Mouse (Mus musculus) right cerebral cortex, postnatal 10 days (tissue): ENCODE measurements around the gene Hadha.

Source experiments
- DNase-seq, 2 experiments: peaks; one replicate each; pipeline ENCODE4 v3.0.0; 2021; ENCODE audit warnings: low spot score in 2 of 2

The Hadha gene

DNA sequence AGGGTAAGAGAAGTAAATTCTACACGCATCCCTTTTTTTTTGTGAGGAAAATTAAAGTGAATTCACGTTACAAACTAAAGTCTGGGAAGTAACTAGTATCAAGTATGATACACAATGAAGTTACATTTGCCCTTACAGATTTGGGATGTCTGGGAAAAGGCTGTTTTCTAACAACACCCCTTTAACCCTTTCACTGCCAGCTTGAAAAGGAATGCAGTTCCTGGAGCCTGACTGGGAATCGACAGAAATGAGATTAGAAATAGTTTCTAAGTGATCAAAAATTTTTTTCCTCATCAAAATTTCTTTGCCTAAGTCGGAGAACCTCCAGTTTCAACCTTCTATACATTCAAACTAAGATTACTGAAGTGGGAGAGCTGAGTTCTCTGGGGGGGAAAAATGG lies 949 bp downstream of the Hadha start:
- no peak for DNase-seq

DNA sequence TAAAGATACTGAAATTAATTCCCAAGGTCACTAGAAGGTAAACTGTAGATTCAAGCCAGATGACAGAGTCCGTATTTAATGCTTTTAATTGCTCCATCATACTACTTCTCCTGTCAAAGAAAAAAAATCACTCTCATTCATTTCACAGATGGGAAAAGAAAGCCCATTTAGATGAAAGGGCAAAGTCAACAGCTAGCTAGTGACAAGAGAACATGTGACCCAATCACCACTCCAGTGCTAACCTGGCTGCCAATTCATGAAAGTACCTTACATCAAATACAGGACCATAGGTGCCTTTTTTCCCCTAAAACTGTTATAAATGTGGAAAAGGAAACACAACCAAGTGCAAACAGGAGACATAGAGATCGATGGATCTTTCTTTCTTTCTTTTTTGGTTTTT lies 1.7 kb downstream of the Hadha start:
- no peak for DNase-seq

DNA sequence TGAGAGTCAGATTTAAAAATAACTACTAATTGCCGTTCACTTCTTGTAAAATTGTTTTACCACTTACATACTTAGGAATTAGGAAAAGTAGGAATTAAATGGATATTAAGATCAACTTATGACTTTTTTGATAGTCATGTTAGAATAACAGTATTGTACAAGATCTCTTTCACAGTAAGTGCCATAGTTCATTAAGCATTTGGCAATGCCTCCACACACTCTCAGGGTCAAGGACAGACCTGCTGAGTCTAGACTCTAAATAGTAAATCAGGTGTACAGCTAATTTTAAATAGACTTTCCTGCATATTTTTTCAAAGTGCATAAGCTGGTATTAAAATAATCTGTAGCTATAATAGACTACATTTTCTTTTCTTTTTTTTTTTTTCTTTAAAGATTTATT lies 2.5 kb downstream of the Hadha start:
- no peak for DNase-seq

DNA sequence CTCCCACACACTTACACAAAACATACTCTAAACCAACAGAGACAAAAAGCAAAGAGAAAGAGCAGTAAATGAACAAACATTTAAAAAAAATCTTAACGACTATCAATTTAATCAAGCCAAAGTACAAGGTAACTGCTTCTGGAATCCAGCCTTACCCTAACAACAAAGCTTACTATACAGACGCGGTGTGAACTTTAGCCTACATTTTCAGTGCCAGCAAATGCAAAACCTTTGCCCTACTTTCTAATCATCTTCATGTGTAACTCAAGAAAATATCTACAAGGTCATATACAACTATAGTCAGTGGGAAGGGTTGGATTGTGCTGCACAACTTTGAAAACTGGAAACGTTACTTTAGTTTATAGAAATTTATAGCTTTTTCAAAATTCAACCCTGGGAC lies 3.0 kb downstream of the Hadha start:
- no peak for DNase-seq

DNA sequence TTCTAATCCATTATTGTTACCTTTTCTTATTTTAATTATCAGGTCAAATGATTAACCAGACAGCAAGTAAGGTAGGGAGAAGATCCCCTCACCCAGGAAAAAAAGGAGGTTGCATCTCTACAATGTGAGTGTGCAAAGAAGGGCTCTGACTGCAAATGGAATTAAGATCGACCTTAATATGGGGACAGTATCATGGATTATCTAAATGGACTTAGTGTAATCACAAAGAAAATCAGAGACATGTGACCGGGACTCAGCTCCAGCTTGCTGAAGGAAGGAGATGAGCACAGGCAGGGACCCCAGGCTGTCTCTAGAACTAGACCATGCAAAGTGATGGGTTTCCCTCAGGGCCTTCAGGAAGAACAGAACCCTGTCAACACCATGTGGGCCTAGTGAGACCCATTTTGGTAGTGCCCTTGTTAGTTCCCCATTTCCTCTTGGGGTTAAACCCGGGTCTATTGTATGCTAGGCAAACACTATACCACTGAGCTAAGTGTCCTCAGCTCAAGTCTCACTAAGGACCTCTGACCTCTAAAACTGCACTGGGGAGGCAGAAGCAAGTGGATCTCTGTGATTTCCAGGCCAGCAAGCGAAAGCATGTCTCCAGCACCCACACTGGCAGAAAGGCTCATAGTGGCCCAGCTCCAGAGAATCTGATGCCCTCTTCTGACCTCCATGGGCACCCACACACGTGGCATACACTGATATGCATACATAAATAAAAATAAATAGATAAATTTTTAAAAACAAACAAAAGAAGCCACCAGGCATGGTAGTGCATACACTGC lies 6.6 kb downstream of the Hadha start:
- no peak for DNase-seq

DNA sequence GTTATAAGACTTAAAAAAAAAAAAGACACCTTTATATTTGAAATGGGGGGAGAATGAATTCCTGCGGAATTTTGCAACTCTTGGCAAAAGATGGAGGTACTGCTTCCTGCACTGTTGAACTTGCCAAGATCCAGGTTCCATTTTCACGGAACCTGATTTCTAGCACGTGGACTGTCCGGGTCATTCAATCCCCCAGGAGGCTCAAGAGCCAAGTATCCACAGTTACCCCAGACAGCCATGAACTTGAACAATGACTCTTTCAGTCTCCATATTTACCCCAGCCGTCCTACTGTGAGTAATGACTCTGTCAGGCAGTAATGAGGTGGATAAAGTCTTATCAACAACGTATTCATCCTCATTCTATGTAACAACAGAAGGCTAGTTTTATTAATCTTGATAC lies 8.4 kb downstream of the Hadha start:
- no peak for DNase-seq

DNA sequence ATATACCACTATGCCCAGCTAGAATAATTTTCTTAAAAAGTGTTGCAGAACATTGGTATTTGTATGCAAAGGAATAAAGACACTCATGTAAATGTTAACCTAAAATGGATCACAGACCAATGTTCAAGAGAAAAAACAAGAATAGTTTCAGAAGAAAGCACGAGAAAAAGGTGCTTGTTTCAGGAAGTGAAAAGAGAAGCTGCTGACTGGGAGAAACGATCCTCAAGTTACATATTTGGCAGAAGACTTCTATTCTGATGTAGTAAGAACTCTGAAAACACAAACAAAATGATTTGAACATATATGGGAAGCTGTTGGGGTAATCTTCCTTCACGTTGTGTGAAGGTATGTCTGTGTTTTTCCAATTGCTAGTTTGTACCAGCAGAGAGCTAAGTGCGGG lies 16.8 kb downstream of the Hadha start:
- DNase-seq = no peak

DNA sequence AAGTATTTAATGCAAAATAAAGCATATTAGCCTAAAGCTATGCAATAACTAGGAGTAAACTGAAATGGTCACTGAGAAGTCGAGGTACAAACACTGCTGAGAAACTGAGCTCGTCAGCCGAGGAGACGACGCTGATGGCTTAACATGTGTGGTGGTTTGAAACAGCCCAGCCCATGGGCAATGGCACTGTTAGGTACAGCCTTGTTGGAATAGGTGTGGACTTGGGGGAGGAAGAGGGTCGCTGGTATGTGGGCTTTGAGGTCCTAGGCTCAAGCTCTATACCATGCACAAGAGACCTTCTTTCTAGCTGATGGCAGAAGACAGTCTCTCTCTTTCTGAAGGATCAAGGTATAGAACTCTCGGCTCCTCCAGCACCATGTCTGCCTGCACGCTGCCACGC lies 17.7 kb downstream of the Hadha start:
- DNase-seq = no peak

DNA sequence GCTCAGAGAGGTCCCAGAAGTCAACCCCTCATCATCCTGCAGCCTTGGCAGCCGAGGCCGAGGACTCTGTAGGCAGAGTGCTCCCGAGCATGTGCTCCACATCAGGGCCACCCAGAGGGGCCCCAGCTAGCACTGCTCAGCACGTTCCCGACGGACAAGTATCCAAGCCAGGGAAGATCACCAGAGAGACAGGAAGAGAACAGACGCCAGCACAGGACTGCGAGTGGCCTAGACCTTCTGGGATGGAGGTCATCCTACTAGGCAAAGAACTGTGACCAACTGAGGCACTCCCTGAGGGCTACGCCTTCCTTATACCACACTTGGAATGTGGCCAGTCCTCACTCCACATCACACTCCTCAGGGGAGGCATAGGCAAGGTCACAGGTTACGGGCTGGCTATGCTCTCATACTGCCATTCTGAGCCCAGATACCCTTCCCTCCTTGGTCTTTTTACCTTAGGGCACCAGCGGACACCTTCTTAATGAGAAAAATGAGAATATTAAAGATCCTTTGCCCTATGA lies 19.2 kb downstream of the Hadha start:
- no peak for DNase-seq

DNA sequence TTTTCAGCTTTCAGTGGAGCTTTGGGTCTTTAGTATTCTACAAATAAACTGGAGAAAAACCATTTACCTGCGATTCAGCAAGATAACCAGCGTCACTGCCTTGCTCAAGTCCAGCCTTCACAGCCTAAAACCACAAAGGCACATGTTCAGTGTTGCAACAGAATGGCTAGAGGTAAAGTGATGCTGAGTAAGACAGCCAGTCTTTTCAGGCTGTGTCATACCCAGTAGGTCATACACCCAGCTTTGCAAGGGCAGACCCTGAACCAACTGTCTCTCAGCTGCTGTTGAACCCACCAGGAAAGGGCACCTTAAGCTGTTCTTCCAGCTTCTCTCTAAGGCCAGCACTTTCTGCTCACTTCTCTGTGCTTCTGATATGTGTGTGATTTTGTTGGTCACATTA lies 22.8 kb downstream of the Hadha start:
- no peak for DNase-seq

DNA sequence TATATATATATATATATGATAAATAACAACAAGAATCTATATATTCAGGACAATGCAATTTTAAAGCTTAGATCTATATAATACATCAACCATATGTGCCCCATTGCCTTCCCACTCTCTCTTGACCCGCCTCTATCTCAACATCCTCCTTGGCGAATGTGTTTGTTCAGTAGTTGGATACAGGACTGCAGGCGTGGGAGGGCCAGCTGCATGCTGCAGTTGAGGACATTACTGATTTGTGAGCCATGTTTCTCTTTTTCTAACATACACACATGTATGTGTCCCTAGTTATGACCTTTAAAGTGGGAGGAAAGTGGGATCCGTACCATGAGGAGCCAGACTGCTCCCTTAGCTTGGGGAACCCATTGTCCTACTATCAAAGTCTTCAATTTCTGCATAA lies 23.7 kb downstream of the Hadha start:
- DNase-seq = no peak

DNA sequence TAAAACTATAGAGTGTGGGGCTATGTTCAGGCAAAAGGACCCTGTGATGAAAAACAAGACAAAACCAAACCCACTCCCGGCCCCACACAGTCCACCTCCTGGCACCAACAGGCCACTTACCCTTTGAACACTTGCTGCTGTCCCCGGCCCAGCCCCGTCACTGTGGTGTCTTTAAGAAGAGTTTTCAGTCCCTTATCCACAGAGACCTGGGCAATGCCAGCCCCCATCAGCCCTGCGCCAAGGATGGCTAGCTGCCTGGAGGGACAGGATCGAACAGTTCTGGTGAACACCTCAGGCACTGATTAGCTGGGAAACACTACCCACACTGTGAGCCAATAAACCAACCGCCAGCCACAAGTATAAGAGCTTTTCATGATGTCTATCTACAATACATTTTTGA lies 26.3 kb downstream of the Hadha start:
- DNase-seq = peak in 1 of 2 experiments; percentile 16

DNA sequence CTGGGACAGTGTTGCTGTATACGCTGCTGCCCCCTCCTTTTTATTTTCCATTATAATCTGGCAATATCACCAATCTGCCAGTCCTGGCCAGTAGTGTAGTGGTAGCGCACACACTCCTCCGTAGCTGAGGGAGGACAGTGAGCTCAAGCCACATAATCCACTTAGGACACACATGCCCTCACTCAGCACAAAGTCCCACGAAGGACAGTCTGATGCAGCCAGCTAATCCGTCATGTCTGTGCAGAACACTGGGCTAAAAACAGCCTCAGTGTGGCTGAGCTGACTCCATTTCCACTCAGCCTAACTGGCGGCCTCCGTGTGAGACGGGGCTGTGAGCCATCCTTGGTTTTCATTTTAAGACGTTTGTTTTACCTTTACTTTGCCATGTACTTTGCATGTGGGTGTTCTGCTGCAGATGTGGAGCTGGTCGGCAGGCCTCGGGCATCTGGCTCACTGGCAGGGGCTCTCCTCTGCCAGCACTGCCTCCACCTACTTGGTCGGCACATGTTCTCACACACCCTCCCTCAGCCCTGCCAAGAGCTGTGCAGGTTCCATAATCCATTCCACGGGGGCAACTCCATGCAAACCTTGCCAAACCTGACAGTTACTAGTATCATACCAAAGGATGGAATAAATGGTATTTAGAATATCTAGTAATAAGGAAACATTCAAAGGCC lies 26.9 kb downstream of the Hadha start:
- peak in 1 of 2 experiments; percentile 14 for DNase-seq

DNA sequence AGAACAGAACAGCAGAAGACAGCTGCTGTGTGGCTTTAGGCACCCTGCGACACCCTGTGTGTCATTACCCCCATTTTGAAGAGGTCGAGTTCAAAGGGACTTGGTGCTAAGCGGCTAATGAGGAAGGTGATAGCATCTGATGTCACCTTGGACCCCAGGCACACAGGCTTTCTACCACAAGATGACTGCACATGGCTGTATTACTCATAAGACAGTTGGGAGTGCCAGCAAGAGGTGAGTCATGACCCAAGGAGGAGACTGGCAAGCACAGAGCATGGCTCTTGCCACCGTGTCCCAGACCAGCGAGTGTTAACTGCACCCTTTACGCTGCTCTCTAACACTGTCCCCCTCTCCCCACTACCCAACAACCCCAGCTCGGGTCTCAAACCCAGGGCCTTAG lies 28.2 kb downstream of the Hadha start:
- DNase-seq = no peak

DNA sequence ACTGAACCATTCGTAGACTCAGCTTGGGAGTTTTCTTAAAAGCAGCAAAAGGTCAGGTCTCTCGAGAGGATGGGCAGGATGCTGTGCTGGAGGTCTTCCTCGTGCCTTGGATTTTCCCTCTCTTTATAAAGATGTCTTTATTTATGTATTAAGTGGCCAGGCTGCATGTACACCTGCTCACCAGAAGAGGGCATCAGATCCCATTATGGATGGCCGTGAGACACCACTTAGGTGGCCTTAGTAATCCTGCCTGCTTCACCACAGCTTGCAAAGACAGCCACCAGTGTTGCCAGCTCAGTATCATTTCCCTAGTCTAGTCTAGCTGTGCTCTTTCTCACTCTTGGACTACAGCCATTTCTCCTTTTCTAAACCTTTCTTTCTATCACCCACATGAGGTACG lies 29.4 kb downstream of the Hadha start:
- DNase-seq = peak; percentile 24 to 31

DNA sequence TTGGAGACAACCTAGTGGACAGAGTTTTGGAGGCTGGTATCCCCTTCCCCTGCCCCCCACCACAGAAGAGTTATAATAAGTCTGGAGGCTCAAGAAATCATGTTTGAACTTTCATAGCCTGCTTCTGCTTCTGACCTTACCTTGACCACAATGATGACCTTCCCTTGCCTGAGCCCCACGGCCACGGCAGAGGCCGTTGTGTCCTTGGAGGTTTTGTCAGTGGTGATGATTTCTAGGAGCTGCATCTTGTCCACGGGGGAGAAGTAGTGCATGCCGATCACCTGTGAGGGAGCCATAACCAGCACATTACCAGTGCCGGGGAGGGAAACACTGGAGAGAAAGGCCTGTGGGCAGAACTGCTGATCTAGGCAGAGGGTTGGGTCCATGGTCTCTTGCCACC lies 32.5 kb downstream of the Hadha start:
- DNase-seq = no peak

DNA sequence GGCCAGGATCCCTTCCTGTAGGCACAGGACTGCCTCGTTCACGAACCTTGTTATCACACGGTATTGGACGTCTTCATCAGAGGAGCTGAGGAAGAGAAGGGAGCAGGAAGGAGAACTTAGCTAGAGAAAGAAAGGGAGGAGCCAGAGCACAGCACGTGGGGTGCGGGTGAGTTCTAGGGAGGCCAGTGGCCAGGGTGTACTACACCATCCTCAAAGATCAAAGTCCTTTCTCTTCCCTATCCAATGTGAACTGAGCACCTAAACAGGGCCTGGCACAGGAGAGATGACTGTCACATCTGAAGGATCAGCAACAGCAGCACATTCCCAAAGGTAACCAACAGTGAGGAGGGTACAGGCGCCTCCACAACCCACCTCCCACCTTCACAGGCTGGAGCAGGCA lies 34.9 kb downstream of the Hadha start:
- DNase-seq = peak in 1 of 2 experiments; percentile 12

DNA sequence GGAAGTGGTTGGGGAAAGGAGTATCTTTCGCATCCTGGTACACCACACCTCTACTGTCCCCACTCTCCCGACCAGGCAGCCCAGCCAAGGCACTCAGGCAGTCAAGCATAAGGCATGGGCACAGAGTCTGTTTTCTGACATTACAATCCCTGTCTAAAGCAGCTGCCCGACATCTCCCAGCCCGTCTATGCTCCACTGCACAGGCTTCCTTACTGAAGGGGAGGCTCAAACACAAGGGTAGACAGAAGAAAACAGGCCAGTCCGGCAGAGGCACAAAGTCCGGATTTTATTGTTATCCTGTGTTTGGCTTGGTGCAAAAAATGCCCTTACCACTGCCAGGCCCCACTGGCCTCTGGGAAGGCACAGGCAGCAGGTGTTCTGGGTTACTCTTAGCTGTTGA lies 35.8 kb downstream of the Hadha start:
- peak in 1 of 2 experiments; percentile 17 for DNase-seq

DNA sequence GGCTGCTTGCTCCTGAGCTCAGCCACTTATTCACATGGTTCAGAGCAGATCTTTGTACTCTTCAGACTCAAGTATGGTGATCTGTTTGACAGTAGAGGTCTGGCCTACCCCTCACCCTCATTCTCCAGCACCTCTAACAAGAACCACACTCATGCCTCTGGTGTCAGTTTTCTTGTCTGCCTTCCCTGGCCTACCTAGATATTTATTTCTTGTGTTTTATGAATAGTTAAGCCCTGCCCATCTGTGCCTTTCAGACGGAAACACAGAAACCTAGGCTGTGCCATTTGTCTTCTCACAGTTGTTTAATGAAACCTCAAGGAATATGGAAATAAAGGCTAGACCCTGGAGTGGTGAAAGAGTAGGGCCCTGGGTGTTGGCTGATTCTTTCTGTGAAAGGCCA lies 36.9 kb downstream of the Hadha start:
- no peak for DNase-seq

DNA sequence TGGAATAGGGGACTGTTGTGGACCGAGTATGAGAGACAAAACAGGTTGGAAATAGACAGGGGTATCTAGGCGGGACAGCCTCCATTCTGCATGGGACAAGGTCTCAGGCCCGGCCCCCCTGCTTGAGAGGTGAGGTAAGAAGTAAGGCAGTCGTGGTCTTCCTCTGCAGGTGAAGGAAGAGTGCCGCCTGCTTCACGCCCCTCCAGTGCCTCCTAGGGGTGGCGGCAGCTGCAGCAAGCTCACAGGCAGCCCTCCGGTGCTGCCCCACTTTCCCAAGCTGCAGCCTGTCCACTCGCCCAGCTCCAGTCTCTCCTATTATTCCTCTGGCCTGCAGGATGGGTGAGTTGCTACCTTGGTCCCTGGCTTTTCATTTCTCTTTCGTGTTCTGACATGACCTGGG lies 39.2 kb downstream of the Hadha start:
- DNase-seq = no peak

DNA sequence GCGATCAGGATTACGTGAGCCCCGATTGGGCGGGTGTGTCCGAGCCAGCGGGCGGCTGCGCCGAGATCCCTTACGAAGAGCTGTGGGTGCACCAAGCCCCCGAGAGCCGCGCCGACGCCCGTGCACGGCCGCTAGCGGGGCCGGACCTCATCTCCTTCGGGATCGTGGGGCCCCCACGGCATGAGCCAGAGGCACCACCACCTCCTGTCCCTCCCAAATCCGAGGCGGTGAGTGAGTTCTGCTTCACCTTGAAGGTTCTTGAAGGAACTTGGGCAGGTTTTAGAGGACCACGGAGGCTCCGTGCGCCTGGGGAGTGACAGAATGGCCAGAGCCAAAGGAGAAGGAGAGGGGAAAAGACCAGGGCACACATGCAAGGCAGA lies 40.2 kb downstream of the Hadha start:
- no peak for DNase-seq

DNA sequence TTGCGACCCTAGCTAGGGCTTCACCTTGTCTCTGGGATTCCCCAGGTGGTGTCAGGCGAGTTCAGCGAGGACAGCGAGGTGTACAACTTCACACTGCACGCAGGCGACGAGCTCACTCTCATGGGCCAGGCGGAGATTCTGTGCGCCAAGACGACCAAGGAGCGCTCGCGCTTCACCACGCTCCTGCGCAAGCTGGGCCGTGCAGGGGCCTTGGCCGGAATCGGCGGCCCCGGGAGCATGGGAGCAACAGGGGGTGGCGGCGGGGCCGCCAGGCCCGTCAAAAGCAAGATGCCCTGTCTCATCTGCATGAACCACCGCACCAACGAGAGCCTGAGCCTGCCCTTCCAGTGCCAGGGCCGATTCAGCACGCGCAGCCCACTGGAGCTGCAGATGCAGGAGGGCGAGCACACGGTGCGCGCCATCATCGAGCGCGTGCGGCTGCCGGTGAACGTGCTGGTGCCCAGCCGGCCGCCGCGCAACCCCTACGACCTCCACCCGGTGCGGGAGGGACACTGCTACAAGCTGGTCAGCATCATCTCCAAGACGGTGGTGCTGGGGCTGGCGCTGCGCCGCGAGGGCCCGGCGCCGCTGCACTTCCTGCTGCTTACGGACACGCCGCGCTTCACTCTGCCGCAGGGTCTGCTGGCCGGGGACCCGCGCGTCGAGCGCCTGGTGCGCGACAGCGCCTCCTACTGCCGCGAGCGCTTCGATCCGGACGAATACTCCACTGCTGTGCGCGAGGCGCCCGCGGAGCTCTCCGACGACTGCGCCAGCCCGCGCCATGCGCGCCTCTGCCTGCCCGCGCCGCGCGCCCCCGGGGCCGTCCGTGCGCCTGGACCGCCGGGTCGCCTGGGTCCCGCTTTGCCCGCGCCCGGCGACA lies 40.8 kb downstream of the Hadha start:
- peak; percentile 85 to 88 for DNase-seq
